Mouse (Mus musculus): ENCODE results near the gene Tcerg1l.
A peak's percentile ranks its signal among the peaks of the same experiment; 100 is the strongest.

The Tcerg1l gene

DNA sequence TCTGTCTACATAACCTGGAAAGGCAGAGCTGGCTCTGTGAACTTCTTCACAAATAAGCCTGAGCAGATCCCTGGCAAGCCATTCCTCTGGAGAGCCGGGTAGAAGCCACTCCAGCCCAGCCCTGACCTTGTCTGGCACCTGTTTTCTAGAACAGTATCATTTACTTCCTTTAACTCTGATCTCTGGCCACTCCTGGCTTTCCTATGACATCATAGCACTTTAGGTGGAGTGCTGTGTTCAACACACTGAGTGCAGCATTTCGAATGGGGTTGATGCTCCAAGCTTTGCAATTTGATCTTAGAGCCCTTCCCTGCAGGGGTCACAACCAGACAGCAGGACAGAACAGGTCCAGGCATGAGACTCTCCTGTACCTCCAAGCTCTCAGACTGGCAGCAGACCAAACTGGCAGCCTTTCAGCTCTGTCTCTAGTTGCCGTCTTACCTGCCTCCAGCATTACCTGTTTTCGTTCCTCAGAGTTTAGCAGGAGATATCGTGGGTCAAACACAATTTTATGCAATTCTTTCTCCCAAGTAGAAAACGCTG, 179.9 kb downstream of the Tcerg1l start:
- DNase-seq: no peak

DNA sequence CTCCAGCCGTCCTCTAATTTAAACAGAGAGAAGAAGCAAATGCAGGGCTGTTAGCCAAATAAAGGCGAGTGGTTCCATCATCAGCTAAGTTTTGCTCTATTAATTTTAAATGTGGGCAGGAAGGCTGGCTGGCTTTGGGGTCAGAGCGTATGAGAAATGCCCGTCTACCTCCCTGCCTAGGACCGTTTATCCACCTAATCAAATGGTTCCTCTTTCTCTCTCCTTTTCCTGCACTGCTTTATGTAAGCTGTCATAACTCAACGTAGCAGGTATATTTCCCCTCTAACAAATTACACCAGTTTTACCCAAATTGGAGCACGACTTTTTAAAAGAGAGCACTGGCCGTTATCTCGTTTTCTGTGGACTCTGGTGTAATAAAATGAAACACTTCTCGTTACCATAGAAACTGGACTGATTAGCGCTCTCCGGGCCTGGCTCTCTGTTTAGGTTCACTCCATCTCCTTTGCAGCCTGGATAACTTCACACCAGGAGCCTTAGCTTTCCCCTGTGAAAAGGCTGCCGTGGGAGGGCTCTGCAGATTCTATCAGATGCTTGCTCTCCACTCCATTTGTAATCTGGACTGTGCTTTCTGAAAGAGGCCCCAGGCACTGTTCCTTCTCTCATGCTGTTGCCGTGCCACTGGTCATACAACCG, 182.2 kb downstream of the Tcerg1l start:
- DNase-seq: peak; percentile 20

DNA sequence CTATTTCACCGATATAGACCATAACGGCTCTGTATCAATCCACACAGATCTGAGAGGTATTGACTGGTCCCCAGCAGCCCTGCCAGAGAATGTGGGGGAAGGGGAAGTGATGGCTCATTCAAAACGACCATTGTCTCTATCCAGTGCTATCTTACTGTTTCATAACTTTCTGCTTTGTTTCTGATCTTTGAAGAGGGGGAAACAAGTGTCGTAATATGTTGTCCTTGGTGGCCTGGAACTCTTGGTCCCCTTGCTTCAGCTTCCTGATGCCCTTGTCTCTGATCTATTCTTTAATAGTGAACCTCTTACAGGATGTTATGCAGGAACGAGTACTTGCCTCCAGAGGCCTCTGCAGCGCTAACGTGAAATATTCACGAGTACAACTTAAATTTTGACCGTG, 182.8 kb downstream of the Tcerg1l start:
- DNase-seq: no peak

DNA sequence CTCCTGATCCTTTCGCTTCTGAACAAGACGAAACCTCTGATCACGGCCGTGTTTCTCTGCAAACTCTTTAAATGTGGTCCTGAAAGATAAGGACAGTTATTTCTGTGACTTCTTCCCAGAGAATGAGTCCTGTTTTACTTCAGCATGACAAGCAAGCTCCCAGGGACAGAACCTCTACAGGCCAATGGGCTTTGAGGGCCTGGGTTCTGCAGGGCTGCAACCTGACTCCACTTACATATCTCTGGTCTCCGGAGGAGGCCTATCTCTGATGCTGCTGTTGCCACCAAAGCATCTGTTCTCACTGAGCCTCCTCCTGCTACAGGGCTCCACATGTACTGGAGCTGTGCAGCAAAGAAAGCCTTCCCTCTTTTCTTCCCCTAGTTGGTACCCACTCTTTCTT, 187.8 kb downstream of the Tcerg1l start:
- DNase-seq: no peak

DNA sequence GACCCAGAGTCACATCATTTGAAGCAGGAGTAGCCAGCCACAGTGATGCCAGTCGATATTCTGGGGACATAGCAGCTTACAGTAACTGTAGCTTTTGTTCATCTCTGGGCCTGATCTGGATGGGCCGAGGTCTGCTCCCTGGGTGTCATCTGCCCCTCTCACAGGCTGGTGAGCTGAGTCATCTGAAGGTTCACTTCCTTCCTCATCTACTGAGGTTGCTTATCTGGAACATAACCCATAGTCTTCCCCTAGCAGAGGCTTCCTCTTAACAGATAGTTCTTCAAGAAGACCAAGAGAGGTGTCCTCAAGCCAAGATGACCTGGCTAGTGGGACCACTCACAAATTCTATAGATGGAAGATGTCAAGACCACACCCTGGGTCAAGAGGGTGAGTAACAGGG, 192.4 kb downstream of the Tcerg1l start:
- DNase-seq: no peak

DNA sequence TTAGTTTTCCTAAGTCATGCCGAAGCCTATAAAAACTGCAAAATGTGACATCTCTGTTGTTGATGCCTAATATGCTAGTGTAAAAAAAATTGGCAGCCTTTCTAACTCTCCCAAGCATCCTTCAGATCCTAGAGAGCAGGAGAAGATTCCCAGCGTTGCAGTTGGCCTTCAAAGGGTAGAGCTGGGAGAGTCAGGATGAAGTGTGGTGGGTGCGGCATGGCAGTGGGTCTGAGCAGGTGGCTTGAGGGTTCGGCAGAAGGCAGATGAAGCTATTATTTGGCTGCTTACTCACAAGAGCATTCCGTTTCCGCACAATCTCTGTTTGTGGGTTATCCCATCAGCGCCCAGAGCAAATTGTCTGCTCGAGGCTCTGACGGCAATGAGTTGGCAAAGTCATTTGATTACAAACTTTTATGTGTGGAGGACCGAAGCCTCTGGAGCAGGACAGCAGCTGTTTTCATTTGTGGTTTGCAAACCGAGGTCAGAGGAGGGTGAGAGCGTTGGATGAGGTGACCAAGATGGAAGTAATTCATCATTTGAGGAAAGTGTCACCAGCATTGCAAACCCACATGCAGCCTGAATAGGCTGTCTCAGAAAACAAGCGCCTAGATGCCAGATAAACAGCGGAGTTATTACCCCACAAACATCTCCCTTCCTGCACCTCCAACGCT, 195.2 kb downstream of the Tcerg1l start:
- no peak for DNase-seq

DNA sequence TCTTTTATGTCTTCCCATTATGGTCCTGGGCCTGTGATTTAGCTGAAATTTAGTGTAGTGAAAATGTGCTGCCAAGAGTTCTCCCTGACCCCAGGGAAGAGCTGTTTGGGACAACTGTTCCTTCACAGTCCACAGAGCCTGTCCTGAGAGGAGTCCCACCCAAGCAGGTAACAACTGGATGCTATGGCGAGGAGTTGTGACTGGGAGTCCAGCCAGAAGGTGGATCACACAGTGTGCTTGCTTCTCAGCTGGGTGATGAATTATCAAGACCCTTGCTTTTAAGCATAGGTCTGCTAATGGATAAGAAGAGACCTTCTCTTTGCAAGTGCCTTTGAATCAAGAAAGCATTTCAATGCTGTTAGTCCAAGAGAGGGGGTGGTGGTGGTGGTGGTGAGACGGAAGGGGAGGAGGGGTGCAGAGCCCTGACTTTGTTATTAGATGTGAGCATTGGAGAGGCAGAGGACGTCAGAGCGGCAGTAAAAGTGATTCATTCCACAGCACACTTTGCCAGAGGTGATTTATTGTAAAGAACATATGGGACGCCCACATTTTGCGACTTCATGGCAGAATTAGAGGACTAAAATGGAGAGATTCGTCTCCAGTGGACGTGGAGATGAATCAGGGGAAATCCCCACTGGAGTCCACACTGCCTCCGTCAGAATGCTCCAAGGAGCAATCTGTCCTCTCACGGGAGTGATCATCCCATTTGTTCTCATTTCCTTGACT, 198.0 kb downstream of the Tcerg1l start:
- peak; percentile 72 for DNase-seq

DNA sequence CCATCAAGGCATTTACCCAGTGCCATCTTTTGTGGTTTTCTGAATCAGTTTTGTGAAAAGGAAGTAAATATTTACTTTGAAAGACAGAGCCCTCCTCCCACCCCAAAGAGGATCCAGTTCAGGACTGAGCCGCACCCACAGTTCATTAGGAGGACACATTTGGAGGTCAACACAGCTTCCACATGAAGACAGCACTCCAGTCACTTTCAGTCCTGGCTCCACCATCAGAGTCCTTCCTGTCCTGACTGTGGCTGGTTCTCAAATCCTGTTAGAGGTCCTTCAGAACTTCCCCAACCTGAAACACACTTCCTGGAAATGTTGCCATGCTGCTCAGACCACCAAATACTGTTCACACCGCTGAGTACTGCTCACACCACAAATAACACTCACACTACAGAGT, 201.4 kb downstream of the Tcerg1l start:
- no peak for DNase-seq

DNA sequence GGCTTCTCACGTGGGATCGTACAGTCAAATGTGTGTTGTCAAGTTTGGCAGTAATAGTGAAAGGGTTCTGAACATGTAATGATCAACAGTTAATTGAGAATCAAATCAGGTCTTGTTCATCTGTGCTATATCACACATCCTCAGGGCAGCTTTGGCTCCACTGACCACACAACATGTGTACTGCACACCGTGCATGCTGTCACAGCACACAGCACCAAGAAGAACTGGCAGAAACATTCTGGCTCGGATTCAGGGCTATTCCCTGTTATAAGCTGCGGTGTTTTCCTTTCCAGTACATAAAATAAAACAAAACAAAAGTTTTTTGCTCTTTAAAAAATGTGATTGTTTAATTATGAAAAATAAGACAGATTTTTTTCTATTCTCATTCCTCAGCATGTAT, 213.3 kb downstream of the Tcerg1l start:
- DNase-seq: no peak

DNA sequence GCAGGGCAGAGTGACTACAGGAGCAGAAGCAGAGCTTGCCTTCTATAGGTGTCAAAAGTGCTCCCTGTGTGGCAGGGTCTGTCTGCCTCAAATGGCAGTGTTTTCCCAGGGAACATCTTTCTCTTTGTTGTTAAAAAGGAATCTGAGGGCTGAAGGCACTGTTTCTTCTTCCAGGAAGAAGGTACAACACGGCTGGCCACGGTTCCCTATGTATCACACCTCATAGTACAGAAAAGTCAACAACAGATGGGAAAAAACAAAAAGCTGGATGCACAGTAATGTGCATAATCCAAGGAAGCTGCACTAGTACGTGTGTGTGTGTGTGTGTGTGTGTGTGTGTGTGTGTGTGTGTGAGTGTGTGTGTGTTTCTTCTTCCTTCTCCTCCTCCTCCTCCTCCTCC, 215.3 kb downstream of the Tcerg1l start:
- no peak for DNase-seq

DNA sequence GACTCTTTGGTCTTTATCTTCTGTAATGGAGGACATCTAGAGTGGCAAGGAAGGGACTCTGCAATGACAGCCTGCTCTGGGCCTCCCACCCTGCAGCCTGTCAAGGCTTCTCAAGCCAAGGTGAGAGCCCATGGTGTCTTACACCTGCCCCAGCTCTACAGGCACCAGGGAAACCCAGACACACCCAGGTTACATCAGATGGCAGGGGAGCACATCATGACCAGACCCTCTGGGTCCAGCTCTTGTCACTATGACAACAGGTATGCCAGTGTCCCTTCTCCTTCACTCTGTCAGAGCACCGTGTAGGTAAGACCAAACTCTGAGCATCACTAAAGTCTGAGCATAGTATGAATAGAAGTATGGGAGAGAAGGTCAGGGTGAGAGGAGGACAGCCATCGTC, 218.9 kb downstream of the Tcerg1l start:
- no peak for DNase-seq

DNA sequence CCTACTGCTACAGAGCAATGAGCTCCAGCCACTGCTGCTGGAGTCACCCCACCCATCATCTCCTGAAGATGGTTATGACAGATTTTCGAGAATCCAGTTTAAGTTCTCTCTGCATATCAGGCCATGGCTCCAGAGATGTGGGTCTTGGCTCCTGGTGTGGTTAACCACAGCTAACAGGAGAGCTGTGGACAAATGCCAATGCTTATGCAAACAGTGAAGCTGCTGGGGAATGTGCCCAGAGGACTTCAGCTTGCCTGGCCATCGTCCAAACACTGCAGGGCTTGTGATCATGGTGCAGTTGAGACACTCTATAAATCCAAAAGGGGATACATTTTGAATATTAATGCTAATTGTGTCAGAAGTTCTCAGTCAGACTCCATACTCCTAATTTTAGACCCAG, 221.5 kb downstream of the Tcerg1l start:
- DNase-seq: no peak

DNA sequence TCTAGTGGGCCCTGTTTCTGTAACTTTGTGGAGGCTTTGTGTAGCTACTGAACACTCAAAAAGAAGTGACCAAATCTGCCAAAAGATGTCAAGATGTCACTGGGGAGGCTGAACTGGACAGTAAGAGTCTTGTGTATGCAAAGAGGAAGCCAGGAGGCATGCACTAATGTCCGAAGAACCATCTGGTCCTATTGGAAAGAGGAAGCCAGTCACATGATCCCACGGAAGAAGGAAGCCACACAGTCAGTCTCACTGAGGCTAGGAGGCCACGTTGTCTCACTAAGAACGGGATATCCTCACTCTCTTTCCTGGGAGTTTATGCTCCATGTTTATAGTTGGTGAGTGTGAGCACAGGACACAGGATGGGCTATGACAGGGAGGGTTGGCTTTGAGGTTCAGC, 227.1 kb downstream of the Tcerg1l start:
- no peak for DNase-seq
